Mouse (Mus musculus): Measurements from ENCODE around the gene Alkal2.

Alkal2 gene

DNA sequence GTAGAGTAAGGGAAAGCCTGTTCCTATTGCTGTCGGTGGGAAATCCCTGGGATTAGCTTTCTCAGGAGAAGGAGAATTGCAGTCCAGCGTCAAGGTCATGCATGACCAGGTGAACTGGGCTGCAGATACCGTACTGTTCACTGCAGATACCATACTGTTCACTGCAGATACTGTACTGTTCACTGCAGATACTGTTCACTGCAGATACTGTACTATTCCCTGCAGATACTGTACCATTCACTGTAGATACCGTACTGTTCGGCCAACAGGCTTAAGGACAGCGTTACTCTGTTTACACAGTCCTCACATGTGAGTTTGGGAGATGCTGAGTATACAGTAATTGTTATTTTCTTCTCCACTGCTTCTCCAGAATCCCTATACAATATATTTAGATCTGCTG is 44.1 kb downstream of the Alkal2 start:
- DNase-seq (ENCODE audit: low spot score), result no peak

DNA sequence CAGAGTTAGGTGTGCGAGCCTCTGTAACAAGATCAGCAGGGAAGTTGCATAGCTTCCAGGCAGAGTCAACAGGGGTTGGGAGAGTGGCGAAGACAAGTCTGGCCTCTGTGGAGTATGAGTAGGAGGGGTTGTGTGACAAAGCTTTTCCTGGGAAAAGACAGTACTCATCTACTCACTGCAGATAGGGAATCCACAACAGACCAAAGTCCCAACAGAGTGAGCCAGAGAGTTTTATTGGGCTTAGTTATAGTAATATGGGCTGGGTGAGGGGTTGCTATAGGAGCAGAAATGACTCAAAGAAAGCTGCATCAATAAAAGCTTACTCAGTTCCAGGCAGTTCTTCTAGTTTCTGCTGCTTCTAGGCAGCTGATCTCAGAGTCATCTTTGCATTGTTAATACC is 49.2 kb downstream of the Alkal2 start:
- DNase-seq (ENCODE audit: low spot score), result no peak

DNA sequence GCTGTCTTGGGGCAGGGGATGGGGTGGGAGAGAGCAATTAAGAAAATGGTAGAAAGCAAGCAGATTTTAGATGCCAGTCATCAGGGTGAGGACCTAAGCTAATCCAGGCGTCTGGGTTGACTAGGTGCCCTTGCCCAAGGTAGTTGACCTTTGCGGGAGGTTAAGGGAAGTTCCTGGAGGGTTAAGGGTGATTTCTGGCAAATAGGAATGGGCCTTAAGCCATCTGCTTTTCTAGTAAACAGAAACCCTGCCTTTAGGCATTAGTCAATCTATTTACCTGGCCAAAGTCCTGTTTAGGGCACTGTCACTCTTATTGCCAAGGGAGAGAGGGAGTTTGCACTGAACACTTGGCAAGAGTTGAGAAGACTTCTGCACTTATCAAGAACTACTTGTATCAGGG is 52.8 kb downstream of the Alkal2 start:
- DNase-seq (ENCODE audit: low spot score), result no peak

Measured in ovary, adult 18-20 months (tissue).